Mouse (Mus musculus) C2C12 (cell line): ENCODE results near the gene Itih3.

Source experiments
- CTCF ChIP-seq: IDR thresholded peaks from one replicate; pipeline ENCODE4 v1.5.1; 2011; ENCODE audit not compliant: control insufficient read depth, insufficient read depth, insufficient read length
- USF1 ChIP-seq: IDR thresholded peaks from one replicate; pipeline ENCODE4 v1.6.1; 2011; ENCODE audit warnings: low read depth, mild to moderate bottlenecking, control low read depth, moderate library complexity

- TF ChIP-seq CTCF (no peak), USF1 (no peak)
Observed at GRCm38 (mm10) chr14:30861421-30862125, 62.0 kb downstream of the Itih3 start.
